Mouse (Mus musculus) small intestine, adult 2 months (tissue): Measurements from ENCODE around the gene AC170998.1.

Experiments used
- CTCF ChIP-seq: fragments of 200-500 bp; IDR thresholded peaks from 2 replicates; pipeline ENCODE4 v1.5.1; 2012; ENCODE audit warnings: low read depth, mild to moderate bottlenecking, control low read depth, inconsistent platforms, low read length, moderate library complexity, mixed read lengths; ENCODE audit not compliant: insufficient replicate concordance, insufficient read length; ENCODE audit errors: extremely low read depth
- POLR2A ChIP-seq: fragments of 200-500 bp; IDR thresholded peaks from 2 replicates; pipeline ENCODE4 v1.6.1; 2012; ENCODE audit warnings: low read depth, mild to moderate bottlenecking, control low read depth, inconsistent platforms, low read length, moderate library complexity

DNA sequence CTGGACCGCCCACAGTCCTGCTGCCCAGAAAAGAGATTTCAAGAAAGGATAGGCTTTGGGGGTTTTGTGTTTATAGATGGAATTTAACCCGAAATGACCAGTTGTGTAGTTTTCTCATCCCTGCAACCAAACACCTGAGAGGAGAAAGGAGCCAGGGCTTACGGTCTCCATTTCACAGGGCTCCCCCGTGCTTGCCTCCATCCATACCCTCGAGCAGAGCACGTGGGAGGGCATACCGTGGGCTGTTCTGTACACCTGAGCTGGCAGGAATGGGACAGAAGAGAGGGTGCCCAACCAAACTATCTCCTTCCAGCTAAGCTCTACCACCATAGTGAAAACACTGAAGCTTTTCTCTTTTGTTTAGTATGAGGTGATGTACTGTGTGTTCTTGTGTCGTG is 15.6 kb upstream of the AC170998.1 start:
- TF ChIP-seq POLR2A: no peak
- no peak for TF ChIP-seq CTCF
